Mouse (Mus musculus) gonadal fat pad, adult 2 months (tissue): ENCODE data around the gene Lzic. TPM values are rescaled to one million over a fixed set of nuclear protein-coding genes. Genes with fewer than 3 reads are reported as not detected.
"Not testable (repeated sequence)": the region's sequence is repeated elsewhere in the genome, so short reads cannot be mapped to it uniquely, and the experiment has no call there.

Experiments used
- DNase-seq: peaks from one replicate; pipeline ENCODE4 v3.0.0-alpha.2; 2012; ENCODE audit warnings: low read depth
- polyA plus RNA-seq: library from polyadenylated mRNA; depleted of rRNA; stranded (reverse); fragments of >200 nt; gene quantifications from 2 replicates; pipeline ENCODE4 v1.2.3, GENCODE M21; 2012; rRNA removed

The Lzic gene
- polyA plus RNA-seq: 12.6 and 16.0 TPM in 2 replicates

DNA sequence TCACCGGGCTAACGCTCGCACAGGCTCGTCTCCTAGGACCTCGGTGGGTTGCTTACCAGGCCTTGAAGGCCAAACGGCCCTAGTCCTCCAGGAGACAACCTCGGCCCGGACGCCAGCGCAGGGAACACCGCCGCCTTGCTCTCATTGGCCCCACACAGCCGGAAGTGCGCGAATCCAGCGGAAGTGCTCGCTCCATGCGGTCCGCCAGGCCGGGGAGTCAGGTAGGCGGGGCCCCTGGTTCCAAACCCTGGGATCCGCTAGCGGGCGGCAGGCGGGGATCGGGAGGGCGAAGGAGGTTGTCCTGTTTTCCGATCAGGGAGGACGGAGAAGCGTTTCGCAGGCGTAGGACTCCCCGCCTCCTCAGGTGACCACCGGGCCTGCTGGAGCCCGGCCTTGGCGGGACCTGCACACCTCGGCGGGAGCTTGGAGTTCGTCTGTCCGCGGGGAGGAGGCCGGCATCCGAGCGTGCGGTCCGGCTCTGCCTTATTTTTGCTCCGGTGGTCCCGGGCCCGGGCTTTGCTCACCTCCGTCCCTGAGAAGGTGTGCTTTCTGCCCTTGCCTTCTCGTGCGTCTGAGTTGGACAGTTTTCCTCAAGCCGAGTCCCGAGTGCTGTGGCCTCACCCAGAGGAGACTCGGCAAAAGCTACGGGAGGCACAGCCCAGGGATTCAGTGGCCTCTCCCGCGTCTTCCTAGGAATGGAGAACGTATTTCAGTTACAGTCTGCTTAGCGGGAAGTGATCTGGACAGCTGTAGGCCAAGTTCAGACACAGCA is at the start of gene Lzic, which contains the start of gene Nmnat1:
Gene Lzic (plus strand): TSS at position 177 of the 772 bp plus-strand sequence.
Gene Nmnat1 (minus strand): TSS at position 150 of the 772 bp plus-strand sequence.
- no peak for DNase-seq

DNA sequence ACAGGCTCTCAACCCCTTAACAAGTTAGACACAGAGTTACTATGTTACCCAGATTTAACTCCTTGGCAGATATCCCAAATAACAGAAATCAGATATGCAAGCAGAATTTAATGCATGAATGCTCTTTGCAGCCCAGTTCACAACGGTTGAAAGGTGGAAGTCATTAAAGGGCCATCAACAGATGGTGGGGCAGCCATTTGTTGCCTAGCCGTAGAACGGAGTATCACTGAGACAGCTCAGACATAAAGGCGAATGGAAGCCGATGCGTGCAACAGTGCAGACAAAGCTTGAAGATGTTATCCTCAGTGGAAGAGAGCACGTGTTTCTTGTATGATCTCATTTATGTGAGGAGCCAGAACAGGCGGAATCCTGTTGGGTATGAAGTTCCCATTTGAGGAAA is 44.5 kb upstream of the Lzic start:
- DNase-seq: no peak

DNA sequence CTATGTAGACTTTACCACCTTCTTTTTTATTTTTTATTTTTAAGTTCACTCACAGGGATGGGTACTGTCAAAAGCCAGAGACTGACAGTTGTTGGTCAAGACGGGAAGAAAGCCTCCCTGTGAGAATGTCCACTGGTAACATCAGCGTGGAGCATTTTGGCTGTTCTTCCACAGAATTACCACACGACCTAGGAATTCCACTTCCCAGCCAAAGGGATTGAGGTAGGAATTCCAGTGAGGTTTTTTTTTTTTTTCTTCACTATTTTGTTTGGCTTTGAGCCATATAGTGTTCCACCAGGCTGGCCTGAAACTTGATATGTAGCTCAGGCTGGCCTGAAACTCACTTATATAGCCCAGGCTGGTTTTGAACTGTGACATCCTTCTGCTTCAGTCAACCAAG is 42.6 kb upstream of the Lzic start:
- DNase-seq: no peak

DNA sequence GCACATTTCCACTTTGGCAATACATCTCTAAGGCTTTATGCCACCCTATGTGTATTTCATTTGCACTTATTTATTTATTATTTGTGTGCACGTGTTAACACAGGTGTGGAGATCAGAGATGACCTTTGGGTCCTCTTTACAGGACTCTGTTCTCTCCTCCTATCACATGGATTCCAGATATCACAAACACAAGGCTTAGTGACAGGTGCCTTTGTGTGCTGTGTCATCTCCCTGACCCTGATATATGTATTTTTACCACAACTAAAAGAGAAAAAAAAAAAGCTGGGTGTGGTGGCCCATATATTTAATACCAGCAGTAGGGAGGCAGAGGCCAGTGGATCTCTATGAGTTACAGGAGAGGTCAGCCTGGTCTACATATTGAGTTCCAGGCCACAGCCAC is 40.6 kb upstream of the Lzic start:
- DNase-seq: no peak

DNA sequence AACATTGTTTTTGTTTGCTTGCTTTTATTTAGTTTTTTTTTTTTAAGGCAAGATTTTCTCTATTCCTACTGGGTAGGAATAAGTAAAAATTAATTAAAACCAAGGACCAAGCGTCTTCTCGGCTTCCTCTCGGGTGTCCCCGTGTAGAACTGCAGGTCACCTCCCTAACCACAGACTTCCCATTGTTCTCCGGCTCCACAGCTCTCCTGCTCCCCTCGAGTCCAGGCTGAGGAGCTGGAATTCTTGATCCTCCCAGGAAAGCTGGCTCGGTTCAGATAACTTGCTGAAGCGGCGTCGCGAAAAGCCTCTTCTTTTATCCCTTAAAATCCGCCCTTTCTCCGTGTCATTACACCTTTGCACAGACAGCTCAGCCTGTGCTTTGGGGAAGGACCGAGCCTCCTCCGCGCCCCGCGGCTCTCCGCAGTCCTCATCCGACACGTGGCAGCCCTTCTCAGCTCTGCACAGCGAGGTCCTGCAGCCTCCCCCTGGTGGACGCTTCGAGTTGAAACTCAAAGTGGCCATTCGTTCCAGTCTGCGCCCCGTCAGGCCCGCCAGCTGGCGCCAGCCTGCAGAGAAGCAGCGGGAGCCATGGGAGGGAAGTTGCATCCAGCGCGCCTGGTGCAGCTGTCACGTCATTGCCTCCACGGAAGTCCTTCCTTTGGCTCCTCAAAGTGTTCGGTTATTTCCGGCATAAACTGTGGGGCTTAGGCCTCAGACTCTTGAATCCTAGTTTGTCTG is 39.9 kb upstream of the Lzic start:
- no peak for DNase-seq

DNA sequence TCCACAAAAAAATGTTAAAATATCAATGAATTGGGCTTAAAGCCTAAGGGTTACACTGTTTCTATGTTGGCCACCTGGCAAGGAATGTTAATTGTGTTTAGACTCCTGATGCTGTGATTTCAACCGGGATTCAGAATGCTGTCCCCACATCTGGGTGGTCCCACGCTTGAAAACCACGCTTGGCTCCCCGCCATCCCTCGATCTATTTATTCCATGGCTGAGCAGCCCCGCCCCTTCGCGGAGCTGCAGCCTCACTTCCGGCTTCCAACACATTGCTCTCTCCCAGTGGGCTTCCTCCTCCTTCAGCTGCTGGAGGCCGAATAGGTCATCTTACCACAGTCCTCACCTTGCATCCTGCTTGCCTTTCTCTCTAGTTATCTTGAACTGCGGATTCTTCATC is 39.2 kb upstream of the Lzic start:
- DNase-seq: no peak

DNA sequence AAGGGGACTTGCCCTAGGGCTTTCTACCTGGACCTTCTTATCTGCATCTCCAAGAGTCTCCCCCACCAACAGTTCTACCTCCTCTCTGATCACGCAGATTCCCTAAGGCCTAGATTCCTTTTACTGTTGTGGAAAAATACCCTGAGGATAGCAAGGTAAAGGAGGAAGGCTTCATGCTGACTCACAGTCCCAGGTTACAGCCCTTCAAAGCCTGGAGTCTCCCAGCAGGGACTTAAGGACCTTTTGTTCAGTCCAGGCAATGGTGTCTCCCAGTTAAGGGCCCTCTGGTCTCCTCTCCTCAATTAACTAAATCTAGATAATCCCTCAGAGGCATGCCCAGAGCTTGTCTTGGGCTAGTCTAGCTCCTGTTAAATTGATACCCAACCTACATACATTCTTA is 38.7 kb upstream of the Lzic start:
- DNase-seq: no peak

DNA sequence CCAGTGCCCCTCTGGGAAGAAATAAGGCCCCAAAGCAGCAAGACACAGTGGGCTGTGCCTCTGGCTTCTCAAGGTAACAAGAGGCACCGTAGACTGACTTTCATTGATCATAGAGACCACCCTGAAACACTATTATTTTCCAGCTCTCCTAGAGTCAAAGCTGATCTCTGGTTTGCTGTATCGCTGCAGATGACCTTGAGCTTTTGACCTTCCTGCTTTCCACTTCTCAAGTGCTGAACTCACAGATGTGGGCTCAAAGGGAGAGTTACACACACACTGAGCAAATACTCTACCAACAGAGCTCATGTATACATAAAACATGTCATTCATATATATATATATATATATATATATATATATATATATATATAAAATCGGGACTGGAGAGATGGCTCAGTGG is 34.4 kb upstream of the Lzic start:
- DNase-seq: no peak

DNA sequence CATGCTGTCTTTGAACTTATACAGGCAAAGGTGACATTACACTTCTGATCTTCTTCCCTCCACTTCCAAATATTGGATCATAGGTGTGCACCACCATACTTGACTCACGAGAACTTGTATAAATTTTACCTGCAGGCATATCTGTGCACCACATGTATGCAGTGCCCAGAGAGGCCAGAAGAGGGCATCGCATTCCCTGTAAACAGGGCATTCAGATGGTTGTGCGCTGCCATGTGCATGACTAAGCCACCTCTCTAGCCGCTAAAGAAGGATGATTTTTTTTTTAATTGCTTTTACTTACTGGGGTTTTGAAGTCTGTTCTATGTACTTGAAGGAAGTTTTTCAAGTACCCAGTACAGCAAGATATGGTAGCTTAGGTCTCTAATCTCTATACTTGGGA is 31.4 kb upstream of the Lzic start:
- DNase-seq: no peak

DNA sequence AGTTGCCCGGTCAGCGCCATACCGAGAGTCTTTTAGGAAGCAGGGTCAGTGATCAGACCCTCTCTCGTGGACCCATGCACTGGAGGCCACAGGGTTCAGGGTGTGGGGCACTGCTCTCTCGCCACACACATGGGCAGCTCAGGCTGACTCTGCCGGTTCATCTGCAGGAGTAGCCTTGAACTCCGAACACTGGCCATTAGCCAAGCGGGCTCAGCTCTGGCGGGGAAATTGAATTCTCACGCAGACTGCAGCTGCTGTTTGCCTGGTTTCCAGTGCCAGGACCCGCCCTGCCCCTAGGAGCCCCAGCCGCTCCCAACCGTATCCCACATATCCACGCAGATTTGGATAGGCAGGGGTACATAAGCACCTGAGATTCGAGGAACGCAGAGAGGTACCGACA is 30.8 kb upstream of the Lzic start:
- no peak for DNase-seq

DNA sequence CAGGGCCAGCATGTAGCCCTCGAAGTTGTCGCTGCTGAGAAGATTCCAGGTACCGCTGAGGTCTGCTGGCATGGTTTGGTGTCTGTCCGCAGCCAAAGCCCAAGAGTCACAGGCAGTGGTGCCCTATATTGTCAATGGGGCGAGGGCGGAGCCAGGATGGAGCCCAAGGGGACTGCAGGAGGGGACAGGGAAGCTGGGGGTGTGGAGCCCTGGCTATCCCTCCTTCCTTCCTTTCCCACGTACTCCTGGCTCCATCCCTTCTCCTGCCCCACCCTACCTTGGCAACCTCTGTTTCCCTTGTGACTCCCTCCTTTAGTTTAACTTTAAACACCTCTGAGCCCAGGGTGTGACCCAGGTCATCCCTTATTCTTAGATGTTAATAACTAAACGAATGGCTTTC is 30.1 kb upstream of the Lzic start, which contains the start of gene Rbp7:
Gene Rbp7 (minus strand): TSS at position 100 of the 400 bp plus-strand sequence.
- DNase-seq: no peak

DNA sequence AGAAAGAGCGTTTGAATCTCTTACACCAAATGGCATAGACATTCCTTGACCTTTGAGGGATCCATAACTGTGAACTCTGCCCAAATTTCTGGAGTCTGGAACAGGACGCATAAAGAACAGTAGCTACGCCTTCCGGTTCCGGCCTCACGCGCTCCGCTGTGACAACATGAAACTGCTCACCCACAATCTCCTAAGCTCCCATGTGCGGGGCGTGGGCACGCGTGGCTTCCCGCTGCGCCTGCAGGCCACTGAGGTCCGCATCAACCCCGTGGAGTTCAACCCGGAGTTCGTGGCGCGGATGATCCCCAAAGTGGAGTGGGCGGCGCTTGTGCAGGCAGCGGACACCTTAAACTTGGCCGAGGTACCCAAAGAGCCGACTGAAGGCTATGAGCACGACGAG is 27.9 kb upstream of the Lzic start:
- not testable (repeated sequence) for DNase-seq

DNA sequence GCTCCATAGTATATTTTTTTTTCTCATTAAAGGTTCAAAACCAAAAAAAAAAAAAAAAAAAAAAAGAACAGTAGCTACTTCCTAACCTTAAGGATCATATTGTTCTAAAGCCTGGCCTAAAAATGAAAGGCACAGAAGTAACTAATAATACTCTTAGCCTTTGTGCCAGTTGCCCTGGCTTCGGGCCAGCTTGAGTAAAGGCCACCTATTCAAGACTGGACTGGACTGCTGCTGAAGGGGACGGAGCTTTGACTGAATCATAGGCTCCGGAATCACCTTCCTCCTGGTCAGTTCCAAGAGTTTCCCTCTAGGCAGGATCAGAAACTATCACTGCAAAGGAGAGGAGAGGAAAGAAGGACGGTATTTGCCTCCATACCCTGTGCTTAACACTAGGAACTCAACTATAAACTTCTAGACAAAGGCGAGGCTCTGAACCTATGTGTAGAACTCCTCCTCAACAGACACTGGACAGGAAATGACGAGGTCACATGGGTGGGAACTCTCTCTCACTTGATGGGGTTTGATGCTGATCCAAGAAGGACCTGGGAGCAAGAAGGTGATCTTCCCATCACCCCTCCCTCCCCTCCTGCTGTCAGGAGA is 27.1 kb upstream of the Lzic start:
- DNase-seq: no peak

DNA sequence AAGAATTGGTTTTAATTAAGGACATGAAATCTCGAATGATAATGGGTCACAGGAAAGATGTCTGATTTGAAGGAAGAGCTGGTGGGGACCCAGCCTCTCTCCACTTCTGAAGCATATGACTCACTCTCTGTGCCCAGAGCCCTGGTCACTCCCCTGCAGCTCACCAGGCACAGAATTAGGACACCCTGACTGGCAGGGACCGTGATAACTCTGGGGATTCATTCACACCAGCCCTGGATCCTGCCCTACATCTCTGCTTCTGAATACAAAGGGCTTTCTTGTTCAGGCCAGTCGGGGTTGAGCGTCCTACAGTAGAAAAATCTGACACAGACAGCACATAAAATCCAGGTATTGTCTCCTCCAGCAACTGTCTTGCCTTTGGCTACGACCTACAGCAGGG is 26.5 kb upstream of the Lzic start:
- no peak for DNase-seq

DNA sequence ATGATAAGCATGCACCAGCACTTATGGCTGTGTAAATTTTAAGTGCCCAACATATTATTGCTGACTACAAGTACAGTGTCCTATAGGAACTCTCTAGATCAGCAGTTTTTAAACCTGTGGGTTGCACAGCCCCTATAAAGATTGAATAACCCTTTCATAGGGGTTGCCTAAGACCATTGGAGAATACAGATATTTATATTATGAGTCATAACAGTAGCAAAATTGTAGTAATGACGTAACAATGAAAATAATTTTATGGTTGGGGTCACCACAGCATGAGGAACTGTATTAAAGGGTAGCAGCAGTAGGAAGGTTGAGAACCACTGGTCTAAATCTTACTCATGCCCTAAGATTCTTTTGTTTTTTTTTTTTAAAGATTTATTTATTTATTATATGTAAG is 25.6 kb upstream of the Lzic start:
- no peak for DNase-seq

DNA sequence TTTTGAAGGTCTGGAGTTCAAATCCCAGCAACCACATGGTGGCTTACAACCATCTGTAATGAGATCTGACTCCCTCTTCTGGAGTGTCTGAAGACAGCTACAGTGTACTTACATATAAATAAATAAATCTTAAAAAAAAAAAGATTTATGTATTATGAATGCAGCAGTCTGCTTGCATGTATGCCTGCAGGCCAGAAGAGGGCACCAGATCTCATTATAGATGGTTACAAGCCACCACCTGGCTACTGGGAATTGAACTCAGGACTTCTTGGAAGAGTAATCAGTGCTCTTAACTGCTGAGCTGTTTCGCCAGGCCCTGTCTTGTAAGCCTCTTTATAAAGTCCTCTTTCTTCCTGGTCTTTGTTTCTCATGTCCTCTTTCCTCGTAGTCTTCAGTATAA is 24.6 kb upstream of the Lzic start:
- not testable (repeated sequence) for DNase-seq

DNA sequence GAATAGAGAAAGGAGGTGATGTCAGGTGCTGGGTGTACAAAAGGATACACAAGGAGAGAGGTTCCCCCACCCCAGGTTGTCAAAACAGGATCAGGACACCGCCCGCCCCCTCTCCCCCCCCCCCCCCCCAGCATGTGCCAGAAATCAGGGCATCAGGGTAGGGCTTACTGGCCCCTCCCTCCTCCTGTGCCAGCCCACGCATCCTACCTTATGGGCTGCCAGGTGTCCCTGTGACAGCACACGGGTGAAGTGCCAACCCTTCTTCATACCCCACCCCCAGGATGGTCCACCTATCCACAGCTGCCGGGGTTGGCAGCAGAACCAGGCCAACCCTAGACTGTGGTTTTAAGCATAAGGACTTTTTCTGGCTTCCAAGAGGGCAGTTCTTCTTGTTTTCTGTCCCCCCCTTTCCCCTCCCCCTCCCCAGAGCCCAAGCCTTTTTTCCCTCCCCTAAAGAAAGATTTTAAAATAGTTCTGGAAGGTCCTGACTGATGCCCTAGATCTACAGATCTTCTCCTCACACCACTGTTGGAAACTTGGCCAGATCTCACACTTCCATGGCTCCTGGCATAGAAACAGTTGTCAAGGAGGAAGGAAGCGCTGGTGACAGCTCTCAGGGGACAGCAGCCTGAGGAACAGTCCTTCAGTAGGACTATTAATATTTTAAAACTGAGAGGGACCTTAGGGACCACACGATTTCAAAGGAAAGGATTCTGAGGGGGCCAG is 23.3 kb upstream of the Lzic start:
- DNase-seq: no peak

DNA sequence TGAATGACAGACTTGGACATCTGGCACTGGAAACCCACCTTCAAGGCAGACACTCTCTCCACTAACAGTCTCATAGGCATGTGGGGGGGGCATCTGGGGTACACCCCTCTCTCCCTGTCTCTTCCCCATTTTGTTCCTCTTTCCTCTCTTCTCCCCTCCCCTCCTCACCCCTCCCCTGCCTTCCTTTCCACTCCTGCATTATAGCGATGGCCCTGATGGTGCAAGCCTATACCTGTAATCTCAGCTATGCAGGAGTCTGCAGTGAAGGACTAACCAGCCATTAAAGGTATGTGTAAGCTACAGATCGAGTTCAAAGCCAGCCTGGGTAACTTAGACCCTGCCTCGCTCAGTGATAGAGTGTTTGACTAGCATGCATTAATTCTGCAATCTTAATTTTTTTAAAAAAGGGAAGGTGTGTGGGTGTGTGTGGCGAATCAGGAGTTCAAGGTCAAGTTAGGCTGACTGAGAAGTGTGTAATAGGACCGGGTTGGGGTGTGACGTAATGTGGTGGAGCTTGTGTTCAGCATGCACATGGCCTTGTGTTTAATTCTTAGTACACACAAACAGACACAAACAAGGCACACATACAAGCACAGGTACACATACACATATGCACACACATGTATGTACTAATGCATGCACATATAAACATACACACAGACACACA is 22.6 kb upstream of the Lzic start:
- no peak for DNase-seq

DNA sequence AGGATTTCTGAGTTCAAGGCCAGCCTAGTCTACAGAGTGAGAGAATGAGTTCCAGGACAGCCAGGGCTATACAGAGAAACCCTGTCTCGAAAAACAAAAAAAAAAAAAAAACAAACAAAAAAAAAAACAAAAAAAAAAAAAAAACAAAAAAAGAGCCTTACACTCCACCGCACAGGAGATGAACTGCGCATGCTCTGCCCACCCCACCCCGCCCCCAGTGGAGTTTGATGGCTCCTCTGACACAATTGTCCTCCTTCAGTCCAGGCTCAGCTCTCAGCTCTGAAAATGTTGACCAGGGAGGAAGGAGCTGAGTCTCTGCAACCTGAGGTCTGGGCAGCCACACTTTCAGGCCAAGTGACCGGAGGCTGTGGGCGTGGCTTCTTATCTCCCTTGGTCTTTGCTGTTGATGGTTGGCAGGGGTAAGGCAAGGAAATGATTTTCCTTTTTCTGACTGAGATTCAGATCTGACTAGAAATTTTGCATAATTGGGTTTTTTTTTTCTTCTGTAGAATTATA is 21.5 kb upstream of the Lzic start:
- no peak for DNase-seq

DNA sequence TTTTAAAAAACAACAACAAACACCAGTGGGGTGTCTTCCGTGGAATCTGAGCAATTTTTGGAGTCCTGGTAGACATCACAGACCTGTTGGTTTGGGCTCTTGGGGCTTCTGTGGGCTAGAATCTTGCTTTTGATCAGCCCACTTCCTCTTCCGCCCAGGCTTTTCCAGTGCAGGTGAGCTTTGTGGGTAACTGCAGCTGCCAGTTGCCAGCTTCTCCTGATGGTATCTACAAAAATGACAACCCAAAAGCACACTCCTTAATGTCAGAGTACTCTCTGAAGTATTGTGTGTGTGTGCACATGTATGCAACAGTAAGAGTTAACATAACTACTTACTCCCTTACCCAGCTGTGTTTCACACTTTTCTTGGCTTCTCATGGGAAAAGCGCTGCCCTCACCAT is 15.5 kb upstream of the Lzic start:
- no peak for DNase-seq

DNA sequence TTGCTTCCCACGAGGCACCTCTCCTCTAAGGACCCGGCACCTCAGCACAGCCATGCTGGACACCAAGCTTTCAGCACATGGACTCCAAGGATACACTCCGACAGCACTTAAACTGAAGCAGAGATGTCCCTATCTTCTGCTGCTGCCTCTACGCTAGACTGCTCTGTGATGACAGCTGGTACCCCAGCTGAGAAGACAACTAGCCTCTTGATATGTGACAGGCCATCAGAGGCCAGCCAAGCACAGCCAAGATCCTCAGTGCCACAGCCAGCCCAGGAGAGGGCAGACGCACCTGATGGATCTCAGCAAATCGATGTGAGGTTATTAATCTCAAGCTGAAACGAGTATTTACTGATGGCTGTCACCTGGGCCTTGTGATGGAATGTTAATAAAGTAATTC is 9.9 kb upstream of the Lzic start:
- no peak for DNase-seq
